Mouse (Mus musculus) gastrocnemius, postnatal 10 days (tissue): ENCODE measurements at regions not wholly inside any gene's neighbourhood (a gene's known extent, or its start where the extent isn't known, plus 50 kb on each side); places are given as distances from the start of the nearest gene placed in this dataset.

Experiments
- DNase-seq: peaks from one replicate; pipeline ENCODE4 v3.0.0; 2021; ENCODE audit warnings: mixed read lengths

- DNase-seq: peak; percentile 60
These were observed 51.0 kb upstream of the Zfp873 start for GRCm38 (mm10) chr10:81996742-81997536.
